7 mouse cellular contexts compared by ENCODE assay signal in the genomic region with DNA sequence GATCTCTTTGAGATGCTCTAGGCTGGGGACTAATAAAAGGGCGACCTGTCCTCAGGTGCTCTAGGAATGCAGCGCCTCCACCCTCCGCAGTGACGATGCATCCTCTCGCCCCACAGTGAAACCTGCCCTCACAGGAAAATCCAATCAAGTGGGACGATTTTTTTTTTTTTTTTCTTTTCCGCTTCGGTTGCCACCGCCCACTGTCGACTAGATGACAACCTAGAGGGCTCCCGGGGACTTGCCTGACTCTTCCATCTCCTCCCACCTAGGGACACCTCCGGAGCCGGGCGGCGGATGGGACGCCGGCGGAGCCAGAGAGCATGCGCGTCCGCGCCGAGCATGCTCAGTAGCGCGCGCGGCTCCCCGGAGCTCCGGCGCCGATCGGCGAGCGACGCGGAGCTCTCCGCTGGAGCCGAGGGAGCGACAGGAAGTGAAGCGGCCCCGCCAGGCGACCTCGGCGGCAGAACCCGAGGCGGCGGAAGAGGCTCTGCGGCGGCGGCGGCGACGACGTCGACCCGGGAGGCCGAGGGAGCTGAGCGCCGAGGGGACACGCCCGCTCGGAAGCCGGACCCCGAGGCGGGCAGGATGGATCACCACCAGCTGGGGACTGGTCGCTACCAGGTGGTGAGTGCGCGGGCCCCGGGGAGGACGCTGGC. TPM values are rescaled to one million over a fixed set of nuclear protein-coding genes. Genes with fewer than 3 reads are reported as not detected.
DNase-seq lines count a peak whose midpoint lies in the region; ATAC-seq and TF ChIP-seq lines count a peak whose summit lies in the region.

TSS of gene Ndfip2 (plus strand) at position 195 of the 656 bp plus-strand sequence.

- H3K27me3 ChIP-seq in limb, embryonic 12.5 days: no peaks in the 10 kb centered on the region
- no peaks in the 10 kb centered on the region for H3K27me3 ChIP-seq in midbrain, embryonic 15.5 days (replicated peaks)
- no peaks in the 10 kb centered on the region for H3K27me3 ChIP-seq in spleen, adult 2 months (ENCODE audit: control insufficient read depth, insufficient read depth, low read length)

- H3K36me3 ChIP-seq in limb, embryonic 12.5 days: no peaks in the 10 kb centered on the region
- no peaks in the 10 kb centered on the region for H3K36me3 ChIP-seq in midbrain, embryonic 15.5 days (replicated peaks)
- no peaks in the 10 kb centered on the region for H3K36me3 ChIP-seq in spleen, adult 2 months (ENCODE audit: control insufficient read depth, insufficient read depth, low read length)

- peak within 1 kb of the TSS; percentile 93 for H3K27ac ChIP-seq in limb, embryonic 12.5 days
- peak within 1 kb of the TSS; percentile 92 for H3K27ac ChIP-seq in midbrain, embryonic 15.5 days
- H3K27ac ChIP-seq in spleen, adult 2 months (ENCODE audit: insufficient read depth, low read length): peak within 1 kb of the TSS; percentile 84

- peak within 1 kb of the TSS; percentile 90 for H3K9ac ChIP-seq in limb, embryonic 12.5 days (replicated peaks)
- peak within 1 kb of the TSS; percentile 91 for H3K9ac ChIP-seq in midbrain, embryonic 15.5 days

- H3K4me3 ChIP-seq in limb, embryonic 12.5 days (replicated peaks): peak within 1 kb of the TSS; percentile 84
- peak within 1 kb of the TSS; percentile 82 for H3K4me3 ChIP-seq in midbrain, embryonic 15.5 days
- peak within 1 kb of the TSS; percentile 76 for H3K4me3 ChIP-seq in spleen, adult 2 months (ENCODE audit: extremely low read depth, insufficient read depth, insufficient read length)

- peak; percentile 7; the same call in 1 of the 2 replicates for TF ChIP-seq POLR2A in spleen, adult 2 months (IDR thresholded peaks at IDR 0.05; ENCODE audit: low read depth, low read length)

- H3K4me1 ChIP-seq in limb, embryonic 12.5 days (replicated peaks): peaks cover 3% of the 10 kb centered on the region
- peaks cover 19% of the 10 kb centered on the region for H3K4me1 ChIP-seq in midbrain, embryonic 15.5 days
- H3K4me1 ChIP-seq in spleen, adult 2 months (ENCODE audit: control insufficient read depth, insufficient read depth, insufficient read length): no peaks in the 10 kb centered on the region; the same call in none of the 2 replicates

- DNase-seq in adrenal gland, postnatal 10 days: peak; percentile 93
- DNase-seq in embryo, embryonic 9.5 days (ENCODE audit: extremely low spot score): peak; percentile 81
- DNase-seq in gonadal fat pad, adult 2 months (ENCODE audit: low read depth): no peak
- peak; percentile 88 for DNase-seq in kidney, adult 11 months
- peak; percentile 70 to 82 for DNase-seq in spleen, adult 2 months (ENCODE audit: low read depth in 1 of 2, low spot score in 2 of 2)

- under 1% methylated on average over 66 of the region's 70 CpGs for WGBS in limb, embryonic 12.5 days
- WGBS in midbrain, embryonic 15.5 days: under 1% methylated on average over 69 of the region's 70 CpGs
- WGBS in spleen, adult 2 months: under 1% methylated on average over 63 of the region's 70 CpGs

- H3K4me2 ChIP-seq in limb, embryonic 12.5 days: peak within 1 kb of the TSS; percentile 71
- H3K4me2 ChIP-seq in midbrain, embryonic 15.5 days: peak within 1 kb of the TSS; percentile 49

- peak; percentile 92 for ATAC-seq in limb, embryonic 12.5 days (ENCODE audit: insufficient number of reproducible peaks, insufficient read depth, low FRiP score, low TSS enrichment, low read depth)
- ATAC-seq in midbrain, embryonic 15.5 days (replicated peaks): peak; percentile 99

- no peak for TF ChIP-seq CTCF in spleen, adult 2 months (IDR thresholded peaks at IDR 0.05; ENCODE audit: extremely low read depth, insufficient read depth, insufficient read length, insufficient replicate concordance)

- H3K9me3 ChIP-seq in limb, embryonic 12.5 days: no peaks in the 10 kb centered on the region
- H3K9me3 ChIP-seq in midbrain, embryonic 15.5 days: no peaks in the 10 kb centered on the region

RNA-seq across cellular contexts. Expression of gene Ndfip2, which starts in this region (rescaled TPM):
- total RNA-seq in adrenal gland, postnatal 10 days (2021): 10 to 100 TPM; 32.8 to 34.3 TPM
- 46.1 and 54.1 TPM in 2 replicates for polyA plus RNA-seq in gonadal fat pad, adult 2 months (2012; rRNA removed)
- polyA plus RNA-seq in limb, embryonic 12.5 days (2016; fragmentation: Nextera tagmentation; extraction: Ambion mirVana): 55.0 and 55.1 TPM in 2 replicates
- 104 and 110 TPM in 2 replicates for polyA plus RNA-seq in midbrain, embryonic 15.5 days (2015; fragmentation: Nextera tagmentation; extraction: Ambion mirVana)
- polyA plus RNA-seq in spleen, adult 2 months (2012; rRNA removed): 17.3 and 18.6 TPM in 2 replicates
